Mouse (Mus musculus): ENCODE results near the gene B3gat2.

GRCm38 (mm10) chr1:23762136-23762687 lies 659 bp downstream of the B3gat2 start:
- TF ChIP-seq POLR2A (IDR thresholded peaks at IDR 0.05; ENCODE audit: insufficient read depth, low read length), result no peak
- TF ChIP-seq CTCF (IDR thresholded peaks at IDR 0.05; ENCODE audit: low read depth, low read length), result no peak

Data from ES-Bruce4 (cell line).